ENCODE assay signal across 17 mouse cellular contexts in genomic region chr15:3755636-3756035, GRCm38 (mm10).
DNase-seq lines count a peak whose midpoint lies in the region; ATAC-seq and TF ChIP-seq lines count a peak whose summit lies in the region.
"Had no signal": no experiment of that assay in that cellular context is flagged by ENCODE, and none has a peak within 500 bp of the region (broad histone marks: within the 10 kb centered on the region; RNA-seq: fewer than 3 reads in every experiment).

No protein-coding gene starts in this region.

- no peak for TF ChIP-seq POLR2A in brain, embryonic 14.5 days (IDR thresholded peaks at IDR 0.05; ENCODE audit: borderline replicate concordance, extremely low read depth, insufficient read depth, insufficient read length, poor library complexity, severe bottlenecking)

- H3K9me3 ChIP-seq in hindbrain, embryonic 13.5 days: no peaks in the 10 kb centered on the region
- no peaks in the 10 kb centered on the region for H3K9me3 ChIP-seq in hindbrain, embryonic 11.5 days (ENCODE audit: control insufficient read depth, low read length)
- H3K9me3 ChIP-seq in lung, postnatal 0 days (ENCODE audit: low read length): no peaks in the 10 kb centered on the region
- H3K9me3 ChIP-seq: embryonic facial prominence, embryonic 12.5 days; heart, embryonic 10.5 days had no signal

- H3K4me2 ChIP-seq in hindbrain, embryonic 13.5 days: no peak overlapping the region
- H3K4me2 ChIP-seq in hindbrain, embryonic 11.5 days (replicated peaks; ENCODE audit: low read depth, low read length): no peak overlapping the region
- no peak overlapping the region for H3K4me2 ChIP-seq in lung, postnatal 0 days (replicated peaks; ENCODE audit: low read depth, low read length)
- H3K4me2 ChIP-seq: embryonic facial prominence, embryonic 12.5 days had no signal

- no peak for TF ChIP-seq CTCF in brain, embryonic 14.5 days (IDR thresholded peaks at IDR 0.05; ENCODE audit: borderline replicate concordance, extremely low read depth, insufficient read depth, insufficient read length)
- no peak for TF ChIP-seq CTCF in lung, postnatal 0 days (IDR thresholded peaks at IDR 0.05)

- DNase-seq in hindbrain, embryonic 11.5 days (ENCODE audit: low spot score): no peak
- DNase-seq in brain, embryonic 14.5 days (ENCODE audit: low read depth): peak; percentile 75
- peak; percentile 39 for DNase-seq in layer of hippocampus, adult 11-12 months (ENCODE audit: low spot score)
- peak; percentile 54 to 87 for DNase-seq in left cerebral cortex, postnatal 25 days (ENCODE audit: low spot score in 2 of 2)
- DNase-seq in kidney, adult 9 months: no peak
- DNase-seq in ovary, postnatal 14 days (ENCODE audit: low spot score): no peak
- DNase-seq in lung, postnatal 0 days (ENCODE audit: low spot score): no peak
- DNase-seq: adrenal gland, adult 2 months; B cell, adult 2 months; cerebellum, adult 11-12 months; gastrocnemius, adult 2 months; kidney, postnatal 25 days; lung, postnatal 4 days had no signal

- no peaks in the 10 kb centered on the region for H3K36me3 ChIP-seq in hindbrain, embryonic 13.5 days
- no peaks in the 10 kb centered on the region for H3K36me3 ChIP-seq in hindbrain, embryonic 11.5 days (ENCODE audit: control insufficient read depth, insufficient read depth, low read length)
- no peaks in the 10 kb centered on the region for H3K36me3 ChIP-seq in lung, postnatal 0 days (ENCODE audit: insufficient read depth, low read length)
- H3K36me3 ChIP-seq: embryonic facial prominence, embryonic 12.5 days; heart, embryonic 10.5 days had no signal

- ATAC-seq in hindbrain, embryonic 13.5 days (ENCODE audit: low FRiP score): 0 out of 2 replicates have a peak, but pooled peaks have one; percentile 17
- ATAC-seq in hindbrain, embryonic 11.5 days (ENCODE audit: low FRiP score): no peak; the same call in 1 of the 2 replicates
- ATAC-seq in lung, postnatal 0 days: no peak
- ATAC-seq: inflammation-experienced regulatory T-cells, adult 6 months had no signal

- no peak overlapping the region for H3K9ac ChIP-seq in hindbrain, embryonic 13.5 days
- no peak overlapping the region for H3K9ac ChIP-seq in hindbrain, embryonic 11.5 days (ENCODE audit: low read depth, low read length)
- no peak overlapping the region for H3K9ac ChIP-seq in lung, postnatal 0 days (replicated peaks; ENCODE audit: low read depth)
- H3K9ac ChIP-seq: embryonic facial prominence, embryonic 12.5 days had no signal

- WGBS in hindbrain, embryonic 13.5 days: 65% methylated on average over 2 of the region's 2 CpGs
- 93% methylated on average over 2 of the region's 2 CpGs for WGBS in hindbrain, embryonic 11.5 days
- WGBS in lung, postnatal 0 days: 59% methylated on average over 2 of the region's 2 CpGs

- no peak overlapping the region for H3K27ac ChIP-seq in hindbrain, embryonic 13.5 days
- H3K27ac ChIP-seq in hindbrain, embryonic 11.5 days (ENCODE audit: low read depth, low read length): no peak overlapping the region
- H3K27ac ChIP-seq in lung, postnatal 0 days (ENCODE audit: low read length): no peak overlapping the region
- H3K27ac ChIP-seq: embryonic facial prominence, embryonic 12.5 days; gastrocnemius, adult 2 months; heart, embryonic 10.5 days had no signal

- no peak for TF ChIP-seq EP300 in lung, postnatal 0 days (IDR thresholded peaks at IDR 0.05)

- no peaks in the 10 kb centered on the region for H3K4me1 ChIP-seq in hindbrain, embryonic 13.5 days (replicated peaks)
- no peaks in the 10 kb centered on the region for H3K4me1 ChIP-seq in hindbrain, embryonic 11.5 days (replicated peaks; ENCODE audit: control insufficient read depth, insufficient read depth, low read length)
- no peaks in the 10 kb centered on the region for H3K4me1 ChIP-seq in lung, postnatal 0 days (ENCODE audit: insufficient read depth, low read depth, low read length)
- H3K4me1 ChIP-seq: embryonic facial prominence, embryonic 12.5 days; heart, embryonic 10.5 days had no signal

- intact Hi-C loops in left cerebral cortex, postnatal 25 days (cut with DNase I): loop anchor here (5.0 to 10.0 kb wide), 2 partner anchors 173 to 411 kb away; partner anchors contain the start of gene Ghr

- no peak overlapping the region for H3K4me3 ChIP-seq in hindbrain, embryonic 13.5 days
- no peak overlapping the region for H3K4me3 ChIP-seq in hindbrain, embryonic 11.5 days (ENCODE audit: low read depth, low read length)
- no peak overlapping the region for H3K4me3 ChIP-seq in lung, postnatal 0 days (ENCODE audit: low read depth, low read length)
- H3K4me3 ChIP-seq: embryonic facial prominence, embryonic 12.5 days; gastrocnemius, adult 2 months; heart, embryonic 10.5 days had no signal

- H3K27me3 ChIP-seq in hindbrain, embryonic 13.5 days: no peaks in the 10 kb centered on the region
- H3K27me3 ChIP-seq in hindbrain, embryonic 11.5 days (ENCODE audit: control insufficient read depth, insufficient read depth, low read length): no peaks in the 10 kb centered on the region
- no peaks in the 10 kb centered on the region for H3K27me3 ChIP-seq in lung, postnatal 0 days (replicated peaks; ENCODE audit: insufficient read depth, low read length)
- H3K27me3 ChIP-seq: embryonic facial prominence, embryonic 12.5 days had no signal

Comparison
In these comparisons a context has a peak if more than half of its experiments do, and no peak if none do; other contexts are left out.
1. DNase-seq: peak in brain, embryonic 14.5 days (single experiment), layer of hippocampus, adult 11-12 months (single experiment) and left cerebral cortex, postnatal 25 days (2 of 2); none in hindbrain, embryonic 11.5 days (single experiment), kidney, adult 9 months (single experiment), ovary, postnatal 14 days (single experiment) and lung, postnatal 0 days (single experiment).